Mouse (Mus musculus) adrenal gland, adult 2 months (tissue): ENCODE data around the gene Exoc6. TPM values are rescaled to one million over a fixed set of nuclear protein-coding genes. Genes with fewer than 3 reads are reported as not detected.
"Not testable (repeated sequence)": the region's sequence is repeated elsewhere in the genome, so short reads cannot be mapped to it uniquely, and the experiment has no call there.

Experiments used
- DNase-seq: peaks from one replicate; pipeline ENCODE4 v3.0.0; 2021
- long read RNA-seq: library from polyadenylated mRNA; stranded (forward); transcript quantifications from one replicate; pipeline ENCODE4 v2.0.0, GENCODE M21; 2021
- polyA plus RNA-seq: library from polyadenylated mRNA; depleted of rRNA; stranded (reverse); fragments of >200 nt; gene quantifications from 2 replicates; pipeline ENCODE4 v1.2.3, GENCODE M21; 2012; rRNA removed
- total RNA-seq, 2 experiments: library from RNA; stranded (reverse); gene quantifications; 2 replicates each; pipeline ENCODE4 v1.2.3; 2021

The Exoc6 gene
- total RNA-seq (10 to 100 TPM; 20.5 to 20.9 TPM), polyA plus RNA-seq (3.3 and 3.7 TPM in 2 replicates)
- long read RNA-seq, transcript Exoc6-201 (22 exons, 3,543 nt), result major isoform, 25 of 27 reads
- long read RNA-seq, partial matches to known transcripts, result 1 of 27 reads
- long read RNA-seq, other reads (novel, unspliced or antisense), result 1 of 27 reads

DNA sequence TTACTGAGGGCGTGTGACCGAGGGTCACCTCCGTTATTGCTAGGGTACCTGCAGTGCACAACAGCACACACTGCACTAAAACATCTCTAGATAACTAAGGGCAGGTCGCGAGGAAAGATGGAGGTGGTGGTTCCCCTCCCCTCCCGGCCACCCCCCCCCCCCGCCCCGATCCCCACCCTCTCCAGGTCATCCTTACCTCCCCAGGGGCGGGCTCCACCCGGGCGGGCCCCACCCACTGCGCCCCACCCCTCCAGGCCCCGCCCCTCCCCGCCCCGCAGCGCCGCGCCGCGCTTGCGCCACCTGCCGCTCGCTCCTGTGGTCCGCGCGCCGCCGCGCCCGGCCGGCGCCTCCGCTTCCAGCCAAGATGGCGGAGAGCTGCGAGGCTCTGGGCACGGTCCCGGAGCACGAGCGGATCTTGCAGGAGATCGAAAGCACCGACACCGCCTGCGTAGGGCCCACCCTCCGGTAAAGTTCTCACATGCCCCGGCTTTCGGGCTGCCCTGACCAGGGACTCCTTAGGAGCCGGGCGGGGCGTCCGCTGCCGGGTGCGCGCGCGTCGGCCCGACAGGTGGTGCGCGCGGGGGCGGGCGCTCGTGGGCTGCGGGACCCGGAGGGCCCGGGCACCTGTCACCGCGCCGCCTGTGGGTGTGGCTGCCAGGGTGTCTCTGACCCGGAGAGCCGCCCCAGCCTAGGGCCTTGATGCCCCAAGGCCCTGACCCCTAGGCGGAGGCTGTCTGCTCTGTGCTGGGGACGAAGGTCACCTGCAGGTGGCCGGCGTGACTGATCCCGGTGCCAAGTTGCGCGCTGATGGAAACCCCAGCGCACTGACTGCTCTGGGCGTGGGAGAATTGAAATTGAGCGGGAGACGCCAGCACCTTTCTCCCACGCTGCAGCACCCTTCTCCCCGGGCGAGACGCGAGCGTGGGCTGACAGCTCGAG, at the start of gene Exoc6:
TSS of gene Exoc6 (plus strand) at position 318 of the 939 bp plus-strand sequence.
- DNase-seq, result peak; percentile 90

DNA sequence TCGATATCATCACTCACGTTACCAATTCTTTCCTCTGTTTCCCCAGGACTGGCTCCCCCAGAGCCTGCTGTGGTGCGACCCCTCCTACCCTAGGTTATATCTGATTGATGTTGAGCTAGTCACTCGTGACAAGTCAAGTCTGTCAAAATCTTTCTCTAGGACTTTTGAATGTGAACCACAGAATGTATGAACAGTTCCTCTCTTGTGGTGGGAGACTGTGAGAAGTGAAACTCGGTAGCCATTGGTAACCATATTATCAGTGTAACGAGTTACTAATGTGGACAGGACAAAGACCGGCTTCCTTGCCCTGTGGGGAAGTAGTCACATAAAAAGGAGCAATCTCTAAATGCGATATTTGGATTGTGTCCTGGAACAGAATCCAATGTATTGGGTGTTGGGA, 47.2 kb upstream of the Exoc6 start:
- no peak for DNase-seq

DNA sequence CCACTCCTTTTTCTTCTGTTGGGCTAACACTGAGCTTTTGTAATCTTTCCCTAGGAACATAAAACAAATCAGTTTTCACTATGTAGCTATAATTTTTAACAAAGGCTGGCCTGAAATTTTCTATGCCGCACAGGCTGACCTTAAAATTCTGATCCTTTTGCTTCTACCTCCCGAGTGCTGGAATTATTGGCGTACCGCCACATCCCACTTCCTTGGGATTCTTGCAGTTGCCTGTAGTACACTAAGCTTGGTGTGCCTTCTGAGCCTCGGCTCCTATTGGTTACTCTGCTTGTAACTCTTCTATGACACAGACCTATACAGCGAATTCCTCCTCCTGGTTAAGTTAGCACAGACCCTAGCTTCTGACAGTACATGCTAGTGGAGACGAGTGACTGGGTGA, 44.2 kb upstream of the Exoc6 start:
- DNase-seq, result no peak

DNA sequence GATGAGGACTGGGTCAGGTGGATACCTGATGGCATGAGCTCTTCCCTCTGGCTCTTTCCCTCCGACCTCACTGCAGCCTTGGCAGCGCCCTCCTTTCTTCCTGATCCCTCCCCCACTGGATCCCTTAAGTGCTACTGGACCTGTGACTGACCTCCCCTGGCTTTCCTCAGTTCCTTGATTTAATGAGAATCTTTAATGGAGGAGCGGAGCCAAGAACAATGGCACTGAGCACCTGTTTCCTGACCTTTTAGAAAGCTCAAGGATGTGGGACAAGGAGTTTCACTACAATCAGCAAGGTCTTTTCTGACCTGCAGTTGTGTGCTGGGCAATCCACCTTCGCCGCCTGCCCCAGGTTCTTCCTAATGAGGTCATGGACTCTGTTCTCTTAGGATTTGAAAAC, 43.6 kb upstream of the Exoc6 start:
- no peak for DNase-seq

DNA sequence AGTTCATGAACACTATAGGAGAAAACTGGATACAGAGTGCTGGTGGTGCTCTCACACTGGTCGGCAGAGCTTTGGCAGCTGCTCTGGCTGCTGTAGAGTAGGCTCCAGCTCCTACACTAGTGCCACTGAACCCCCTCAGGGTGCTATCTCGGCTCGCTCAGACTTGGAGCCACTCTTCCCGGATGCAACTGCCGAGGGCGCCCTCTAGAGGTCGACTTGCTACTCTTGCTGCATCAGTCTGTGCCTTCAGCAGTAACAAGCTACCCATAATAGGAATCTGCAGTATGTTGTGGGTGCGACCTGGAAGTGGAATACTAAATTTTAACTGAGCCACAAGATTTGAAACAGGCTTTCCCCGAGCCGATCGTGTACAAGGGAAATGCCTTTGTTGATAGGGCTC, 40.5 kb upstream of the Exoc6 start:
- peak; percentile 88 for DNase-seq

DNA sequence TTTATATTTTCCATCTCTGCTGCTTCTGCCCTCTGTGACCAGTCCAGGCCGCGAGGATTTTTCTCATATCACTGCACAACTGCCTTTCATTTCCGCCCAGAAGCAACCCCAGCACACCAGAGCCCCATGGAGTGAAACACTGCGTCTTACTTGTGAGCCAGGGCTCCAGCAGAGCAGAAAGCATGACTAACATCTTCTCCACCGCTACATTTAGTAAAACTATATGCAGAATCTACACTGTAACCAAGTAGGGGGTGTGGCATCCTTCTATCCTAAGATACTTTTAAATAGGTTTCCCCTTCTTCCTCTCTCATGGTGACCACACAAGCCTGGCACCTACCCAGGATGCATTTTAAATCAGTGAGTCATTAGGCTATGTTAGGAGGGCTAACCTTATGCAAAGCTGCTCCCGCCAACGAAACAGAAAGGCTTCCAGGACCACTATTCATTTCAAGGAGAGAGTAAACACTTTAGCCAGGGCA, 35.4 kb upstream of the Exoc6 start:
- DNase-seq, result no peak

DNA sequence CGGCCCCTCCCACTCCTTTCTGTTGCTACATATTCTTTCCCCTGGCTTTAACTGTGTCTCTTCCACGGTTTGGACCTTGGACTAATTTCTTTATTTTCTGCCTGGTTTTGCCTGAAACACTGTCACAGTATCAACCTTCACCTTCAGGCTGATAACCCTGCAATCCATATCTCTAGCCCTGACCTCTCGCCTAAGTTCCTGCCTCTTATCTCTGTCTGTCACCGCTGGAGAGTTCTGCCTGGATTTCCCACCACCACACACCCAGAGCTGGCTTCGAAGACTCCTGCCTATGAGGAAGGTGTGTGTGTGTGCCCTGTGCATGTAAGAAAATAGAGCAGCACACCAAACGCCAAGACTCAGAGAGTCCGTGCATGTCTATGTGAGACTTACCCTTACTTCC, 32.8 kb upstream of the Exoc6 start:
- DNase-seq, result no peak

DNA sequence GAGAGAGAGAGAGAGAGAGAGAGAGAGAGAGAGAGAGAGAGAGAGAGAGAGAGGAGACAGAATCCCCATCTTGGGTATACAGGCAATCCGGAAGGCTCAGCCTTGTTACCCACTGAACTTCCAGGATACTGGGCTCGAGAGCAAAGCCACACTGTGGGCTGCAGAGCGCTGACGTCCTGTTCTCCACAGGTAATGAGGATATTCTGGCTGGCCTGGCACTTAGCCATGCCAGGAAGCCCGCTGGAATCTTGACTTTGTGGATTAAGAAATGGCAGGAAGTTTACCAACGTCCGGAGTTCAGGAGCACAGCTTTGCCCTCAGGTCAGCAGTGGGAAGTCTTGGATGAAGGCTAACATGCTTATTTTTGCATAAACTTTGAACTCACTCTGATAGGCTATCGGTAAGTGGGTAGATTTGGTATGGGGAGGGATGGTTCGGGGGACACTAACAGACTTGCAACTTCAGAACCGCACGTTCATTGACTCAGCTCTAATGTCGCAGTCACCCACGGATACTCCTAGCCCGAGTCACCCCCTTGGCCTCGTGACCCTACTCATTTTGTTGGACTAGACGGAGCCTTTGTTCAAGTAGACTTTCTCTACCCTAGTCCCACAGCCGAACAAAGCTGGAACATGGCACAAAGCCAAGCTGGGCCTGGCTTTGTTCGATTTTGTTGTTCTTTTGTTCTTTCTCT, 29.3 kb upstream of the Exoc6 start:
- no peak for DNase-seq

DNA sequence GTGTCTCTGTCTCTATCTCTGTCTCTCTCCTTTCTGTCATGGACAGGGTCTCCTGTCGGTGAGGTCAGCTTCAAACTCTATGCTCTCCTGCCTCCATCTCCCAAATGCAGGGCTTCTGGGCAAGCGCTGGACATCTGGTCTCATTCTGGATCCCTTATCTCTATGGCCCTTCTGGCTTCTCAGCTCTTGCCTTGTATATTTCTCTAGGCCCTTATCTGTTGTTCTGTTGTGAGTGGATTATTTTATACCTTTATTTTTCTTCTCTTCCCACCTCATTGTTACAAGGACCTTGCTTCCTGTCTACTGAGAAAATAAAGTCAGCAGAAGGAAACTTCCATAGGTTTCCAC, 28.8 kb upstream of the Exoc6 start:
- DNase-seq, result no peak

DNA sequence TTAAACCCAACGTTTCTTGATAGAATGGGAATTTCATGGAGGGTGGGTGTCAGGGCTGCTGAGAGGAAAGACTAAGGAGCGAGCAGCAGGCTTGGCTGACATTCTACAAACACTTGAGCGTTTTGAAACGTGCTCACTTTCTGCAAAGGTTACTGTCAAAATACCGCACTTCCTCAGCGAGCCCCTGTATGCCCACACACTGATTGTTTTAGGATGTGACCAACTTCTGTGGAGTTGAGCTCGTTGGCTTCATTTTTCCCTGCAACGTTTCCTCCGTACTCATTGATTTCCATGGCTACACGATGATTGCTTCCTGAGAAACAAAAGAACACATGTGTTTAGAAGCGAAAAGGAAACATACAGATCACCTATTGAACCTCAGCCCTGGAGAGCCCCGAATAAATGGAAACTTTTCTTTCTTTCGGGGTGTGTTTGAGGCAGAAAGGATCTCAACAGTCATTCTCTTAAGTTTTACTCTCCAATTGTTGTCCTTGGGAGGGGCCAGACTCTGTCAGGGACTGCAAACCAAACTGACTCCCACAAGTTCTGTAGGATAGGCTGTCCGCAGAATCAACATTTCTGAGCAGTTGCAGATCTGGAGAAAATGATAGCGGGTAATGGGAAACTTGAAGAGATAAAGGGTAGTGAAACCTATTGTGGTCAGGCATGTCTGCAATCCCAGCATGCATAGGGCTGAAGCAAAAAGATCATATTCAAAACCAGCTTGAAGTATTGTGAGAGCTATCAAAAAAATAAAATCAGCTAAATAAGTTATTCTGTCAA, 26.7 kb upstream of the Exoc6 start:
- no peak for DNase-seq

DNA sequence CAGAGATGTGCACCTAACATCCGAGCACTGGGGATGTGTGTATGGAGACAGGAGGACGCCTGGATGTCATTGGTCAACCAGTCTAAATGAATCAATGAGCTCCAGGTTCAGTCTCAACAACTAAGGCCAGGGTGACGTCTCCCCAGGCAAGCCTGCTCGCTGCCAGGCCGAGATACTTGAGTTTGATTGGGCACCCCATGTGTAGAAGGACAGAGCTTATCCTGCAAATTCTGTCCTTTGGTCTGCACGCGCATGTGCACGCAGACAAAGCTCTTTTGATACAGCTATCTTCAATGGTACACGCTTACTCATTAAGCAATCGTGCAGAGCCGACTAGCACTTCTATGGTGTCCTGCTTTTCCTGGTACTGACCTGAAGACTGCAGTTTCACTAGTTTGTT, 24.3 kb upstream of the Exoc6 start:
- DNase-seq, result no peak

DNA sequence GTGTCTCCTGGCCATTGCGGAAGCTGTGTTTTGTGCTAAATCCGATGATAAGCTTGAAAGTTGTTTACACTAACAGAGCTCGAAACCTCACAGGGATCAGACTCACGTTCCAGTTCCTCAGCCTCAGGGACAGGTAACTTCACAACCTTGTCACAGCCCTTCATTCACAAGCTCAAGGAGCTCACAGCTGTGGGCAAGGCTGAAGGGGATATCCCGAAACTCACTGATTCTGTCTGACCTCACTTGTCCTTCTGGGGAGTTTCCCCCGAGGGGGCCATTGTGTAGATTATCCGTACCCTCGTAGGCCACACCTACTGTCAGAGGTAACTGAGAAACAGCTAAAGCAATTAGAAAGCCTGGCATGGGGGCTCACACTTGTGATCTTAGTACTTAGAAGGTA, 23.4 kb upstream of the Exoc6 start:
- DNase-seq, result no peak

DNA sequence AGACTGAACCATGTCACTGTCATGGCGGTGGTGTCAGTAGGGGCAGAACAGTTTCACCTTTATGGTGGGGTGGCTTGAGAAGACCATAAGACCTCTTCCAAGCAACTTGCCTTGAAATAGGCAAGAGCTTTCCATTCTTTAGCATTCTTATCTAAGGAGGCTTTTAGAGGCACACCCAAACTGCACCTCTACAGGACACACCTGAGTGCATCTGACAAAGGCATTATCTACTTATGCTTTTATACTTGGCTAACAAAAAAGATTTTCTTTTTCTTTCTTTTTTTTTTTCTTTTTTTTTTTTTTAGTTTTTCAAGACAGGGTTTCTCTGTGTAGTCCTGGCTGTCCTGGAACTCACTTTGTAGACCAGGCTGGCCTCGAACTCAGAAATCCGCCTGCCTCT, 22.5 kb upstream of the Exoc6 start:
- DNase-seq, result not testable (repeated sequence)

DNA sequence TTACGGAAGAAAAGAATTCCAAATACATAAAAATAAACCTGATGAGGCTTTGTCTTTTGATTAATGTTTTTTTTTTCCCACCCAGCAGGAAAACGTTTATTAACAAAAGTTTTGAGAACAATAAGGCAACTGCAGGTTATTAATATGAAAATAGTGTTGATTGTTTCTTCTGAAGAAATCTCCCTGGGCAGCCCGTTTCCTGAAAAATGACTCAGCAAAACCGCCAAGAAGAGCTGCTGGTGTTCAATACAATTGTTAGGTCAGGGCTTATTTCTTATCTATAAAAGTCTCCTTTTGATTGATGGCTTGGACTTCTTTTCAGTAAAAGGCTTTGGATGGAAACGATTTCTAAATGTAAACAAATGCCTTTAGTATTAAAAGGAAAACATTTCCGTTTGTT, 21.6 kb upstream of the Exoc6 start:
- DNase-seq, result no peak

DNA sequence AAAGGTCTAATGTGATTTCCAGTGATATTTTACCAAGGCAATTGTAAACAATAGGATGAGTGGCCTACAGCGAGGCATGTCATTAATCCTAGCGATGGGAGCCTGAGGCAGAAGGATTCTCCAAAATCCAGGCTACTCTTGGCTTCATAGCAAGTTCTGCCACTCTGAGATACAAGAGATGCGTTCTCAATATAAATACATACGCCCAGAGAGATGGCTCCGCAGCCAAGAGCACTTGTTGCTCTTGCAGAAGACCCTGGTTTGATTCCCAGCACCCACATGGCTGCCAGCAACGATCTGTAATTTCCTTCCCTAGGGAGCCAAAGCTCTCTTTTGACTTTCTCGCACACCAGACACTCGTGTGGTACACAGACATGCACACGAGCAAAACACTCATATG, 20.9 kb upstream of the Exoc6 start:
- DNase-seq, result no peak

DNA sequence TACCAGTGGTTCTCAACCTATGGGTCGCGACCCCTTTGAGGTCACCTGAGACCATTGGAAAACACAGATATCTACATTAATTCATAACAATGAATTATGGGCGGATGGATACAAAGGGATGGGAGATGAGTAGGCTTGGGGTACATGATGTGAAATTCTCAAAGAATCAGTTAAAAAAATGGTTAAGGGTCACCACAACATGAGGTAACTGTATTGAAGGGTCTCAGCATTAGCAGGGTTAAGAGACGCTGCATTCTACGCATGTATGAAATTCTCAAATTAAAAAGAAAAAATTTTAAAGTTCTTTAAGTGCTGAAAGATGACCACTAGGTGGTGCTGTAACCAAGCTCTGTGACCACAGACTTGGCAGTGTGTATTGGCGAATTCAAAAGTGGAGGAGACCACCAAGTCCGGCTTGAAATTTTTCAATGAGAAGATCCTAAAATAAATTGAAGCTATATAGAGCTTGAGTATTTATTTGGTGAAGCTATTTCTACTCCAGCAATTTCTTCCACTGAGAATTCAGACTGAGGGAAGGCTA, 20.2 kb upstream of the Exoc6 start:
- DNase-seq, result no peak

DNA sequence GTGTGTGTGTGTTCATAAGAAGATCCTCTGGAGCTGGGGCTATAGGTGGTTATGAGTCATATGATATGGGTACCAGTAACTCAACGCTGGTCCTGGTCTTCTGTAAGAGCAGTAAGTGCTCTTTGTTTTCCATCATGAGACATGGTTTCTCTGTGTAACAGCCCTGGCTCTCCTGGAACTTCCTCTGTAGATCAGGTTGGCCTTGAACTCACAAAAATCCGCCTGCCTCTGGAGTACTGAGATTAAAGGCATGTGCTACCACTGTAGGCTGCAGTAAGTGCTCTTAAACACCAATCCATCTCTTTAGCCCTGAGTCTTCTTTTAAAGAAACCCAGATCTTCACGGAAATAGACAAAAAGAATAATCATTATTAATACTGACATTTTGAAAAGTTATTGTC, 19.6 kb upstream of the Exoc6 start:
- DNase-seq, result no peak

DNA sequence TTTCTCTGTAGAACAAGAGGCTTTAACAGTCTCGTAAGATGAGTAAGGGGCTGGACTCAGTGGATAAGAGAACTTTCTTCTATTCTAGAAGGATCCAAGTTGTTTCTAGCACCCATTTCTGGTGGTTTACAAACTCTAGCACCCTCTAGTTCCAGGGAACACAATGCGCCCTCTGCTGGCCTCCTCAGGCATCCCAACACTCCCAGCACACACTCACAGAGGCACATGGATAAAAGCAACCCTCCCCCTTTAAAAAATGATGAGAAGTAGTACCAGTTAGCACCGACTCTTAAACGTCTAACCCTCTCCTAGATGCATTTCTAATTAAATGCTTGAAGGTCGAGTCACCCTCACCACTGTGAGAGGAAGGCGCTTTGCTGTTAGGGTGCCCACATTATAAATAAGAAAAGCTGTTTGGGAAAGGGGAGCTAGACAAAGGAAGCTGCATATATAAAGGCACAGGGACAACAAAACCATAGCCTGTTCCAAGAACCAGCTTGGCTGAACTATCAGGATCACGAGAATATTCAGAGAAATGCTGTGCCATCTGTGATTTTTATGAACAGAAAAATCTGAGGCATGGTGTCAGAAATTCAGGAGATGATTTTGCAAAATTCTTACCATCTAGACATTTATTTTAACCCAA, 18.9 kb upstream of the Exoc6 start:
- no peak for DNase-seq

DNA sequence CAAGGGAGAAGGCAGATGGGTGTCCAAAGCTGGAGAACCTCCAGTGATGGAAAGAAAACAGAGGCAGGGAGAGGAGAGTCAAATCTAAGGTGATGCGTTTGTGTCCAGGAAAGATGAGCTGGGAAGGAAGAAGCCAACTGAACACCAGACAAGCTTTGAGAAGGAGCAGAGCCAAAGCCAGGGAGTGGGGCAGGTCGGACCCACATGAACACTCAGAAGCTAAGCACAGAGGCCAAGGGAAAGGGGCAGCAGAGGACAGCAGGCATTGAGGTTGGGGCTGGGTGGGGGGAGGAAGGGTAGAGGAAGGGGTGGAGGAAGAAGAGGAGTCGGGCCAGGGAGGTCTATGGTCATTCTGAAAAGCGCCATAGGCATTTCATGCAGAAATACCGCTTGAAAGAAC, 17.0 kb upstream of the Exoc6 start:
- DNase-seq, result no peak

DNA sequence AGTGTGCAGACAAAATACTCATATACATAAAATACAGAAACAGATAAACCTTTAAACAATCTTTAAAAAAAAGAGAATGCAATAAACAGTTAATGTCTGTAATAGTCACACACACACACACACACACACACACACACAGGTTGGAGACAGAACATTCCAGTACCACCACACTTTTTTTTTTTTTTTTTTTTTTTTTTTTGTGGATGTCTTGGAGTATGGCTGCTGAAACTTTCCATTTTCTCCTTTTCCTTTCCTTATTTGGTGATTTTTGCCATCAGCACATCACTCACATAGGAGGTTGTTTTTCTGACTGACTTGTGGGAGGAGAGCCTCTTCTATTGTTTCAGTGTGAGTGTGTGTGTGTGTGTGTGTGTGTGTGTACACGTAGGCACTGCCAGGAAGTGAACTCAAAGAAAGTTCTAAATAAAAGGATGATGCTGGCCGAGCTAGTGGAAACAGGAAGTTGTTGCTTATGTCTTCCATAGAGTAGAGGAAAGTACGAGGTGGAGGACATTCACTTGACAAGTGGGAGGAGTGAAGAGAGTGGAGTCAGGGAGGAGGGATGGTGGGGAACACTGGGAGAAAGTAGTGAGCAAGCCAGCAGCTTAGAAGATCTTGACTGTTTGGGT, 15.4 kb upstream of the Exoc6 start:
- DNase-seq, result no peak

DNA sequence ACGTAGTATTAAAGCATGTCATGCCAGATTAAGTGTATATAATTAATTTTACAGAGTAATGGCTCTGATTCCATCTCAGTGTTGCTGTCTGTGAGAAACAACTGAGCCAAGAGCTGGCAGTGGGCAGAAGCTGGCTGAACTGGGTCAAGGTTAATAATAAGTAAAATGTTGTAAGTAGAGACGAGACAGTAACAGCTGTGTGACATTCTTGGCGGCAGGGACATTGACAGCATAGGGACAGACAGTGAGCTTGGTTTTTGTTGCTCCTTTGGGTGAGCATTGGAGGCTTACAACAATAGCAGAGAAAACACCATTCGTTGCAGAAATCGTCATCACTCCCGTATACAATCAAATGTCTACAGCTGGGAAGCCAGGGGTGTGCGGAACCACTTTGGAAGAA, 13.8 kb upstream of the Exoc6 start:
- peak; percentile 36 for DNase-seq
